Mouse (Mus musculus) forebrain, embryonic 14.5 days (tissue): ENCODE measurements around the gene Gfra1. TPM values are rescaled to one million over a fixed set of nuclear protein-coding genes. Genes with fewer than 3 reads are reported as not detected.
A peak's percentile ranks its signal among the peaks of the same experiment; 100 is the strongest.

Source experiments
- ATAC-seq: fragments of 200-750 bp; cut with Nextera tagmentation; 2 replicates; pipeline ENCODE4 v1.8.0; 2017; ENCODE audit warnings: mild to moderate bottlenecking, moderate library complexity
- DNase-seq: peaks from one replicate; pipeline ENCODE4 v3.0.0-alpha.2; 2015; ENCODE audit warnings: low spot score
- H3K27ac ChIP-seq: fragments of 300-500 bp; sonication (generic); 2 replicates; pipeline ENCODE4 v1.5.1; 2014; ENCODE audit warnings: low read depth, mild to moderate bottlenecking, control low read depth, low read length, moderate library complexity
- H3K27me3 ChIP-seq: fragments of 300-500 bp; sonication (generic); replicated peaks from 2 replicates; pipeline ENCODE4 v1.6.1; 2014; ENCODE audit warnings: low read length, control low read depth, mixed read lengths; ENCODE audit not compliant: control insufficient read depth, insufficient read depth
- H3K36me3 ChIP-seq: fragments of 300-500 bp; sonication (generic); 2 replicates; pipeline ENCODE4 v1.6.1; 2014; ENCODE audit warnings: low read length, control low read depth; ENCODE audit not compliant: control insufficient read depth, insufficient read depth
- H3K4me1 ChIP-seq: fragments of 300-500 bp; sonication (generic); 2 replicates; pipeline ENCODE4 v1.6.1; 2014; ENCODE audit warnings: antibody characterized with exemption, low read length, control low read depth; ENCODE audit not compliant: control insufficient read depth, insufficient read depth
- H3K4me2 ChIP-seq: fragments of 300-500 bp; sonication (generic); 2 replicates; pipeline ENCODE4 v1.6.1; 2014; ENCODE audit warnings: mild to moderate bottlenecking, control low read depth, low read length
- H3K4me3 ChIP-seq: fragments of 300-500 bp; sonication (generic); 2 replicates; pipeline ENCODE4 v1.5.1; 2014; ENCODE audit warnings: low read depth, low read length, control low read depth
- H3K9ac ChIP-seq: fragments of 300-500 bp; sonication (generic); 2 replicates; pipeline ENCODE4 v1.6.1; 2014; ENCODE audit warnings: mild to moderate bottlenecking, low read length, control low read depth, moderate library complexity
- H3K9me3 ChIP-seq: fragments of 300-500 bp; sonication (generic); replicated peaks from 2 replicates; pipeline ENCODE4 v1.6.1; 2016; ENCODE audit warnings: low read length, control low read depth, mixed read lengths; ENCODE audit not compliant: control insufficient read depth
- WGBS: fragments of 180-500 bp; shearing (Covaris S2); extraction: QIAGEN DNeasy Blood & Tissue Kit; methylation state at CpG from one replicate; pipeline ENCODE4 v1.1.7; 2014; 5-methylcytosine and 5-hydroxymethylcytosine counted together
- polyA plus RNA-seq: library from polyadenylated mRNA; unstranded; fragments of >200 nt; fragmentation: Nextera tagmentation; extraction: Ambion mirVana; gene quantifications from 2 replicates; pipeline ENCODE4 v1.2.1, GENCODE M21; 2014

Gfra1 gene
- polyA plus RNA-seq, 1 experiment from 2014 or later: 11.6 TPM

- Histone ChIP-seq H3K4me2 (no peak overlapping the region), H3K27ac (no peak overlapping the region), H3K36me3 (no peaks in the 10 kb centered on the region), H3K4me1 (peaks cover 14% of the 10 kb centered on the region; the same call in 1 of the 2 replicates), H3K27me3 (no peaks in the 10 kb centered on the region), H3K9me3 (peaks cover 5% of the 10 kb centered on the region; the same call in 1 of the 2 replicates), H3K9ac (no peak overlapping the region), H3K4me3 (no peak overlapping the region)
- no peak for DNase-seq
- 81% methylated on average over 2 of the region's 2 CpGs for WGBS
- no peak for ATAC-seq
These were observed 141.9 kb downstream of the Gfra1 start for GRCm38 (mm10) chr19:58313785-58314184.

DNA sequence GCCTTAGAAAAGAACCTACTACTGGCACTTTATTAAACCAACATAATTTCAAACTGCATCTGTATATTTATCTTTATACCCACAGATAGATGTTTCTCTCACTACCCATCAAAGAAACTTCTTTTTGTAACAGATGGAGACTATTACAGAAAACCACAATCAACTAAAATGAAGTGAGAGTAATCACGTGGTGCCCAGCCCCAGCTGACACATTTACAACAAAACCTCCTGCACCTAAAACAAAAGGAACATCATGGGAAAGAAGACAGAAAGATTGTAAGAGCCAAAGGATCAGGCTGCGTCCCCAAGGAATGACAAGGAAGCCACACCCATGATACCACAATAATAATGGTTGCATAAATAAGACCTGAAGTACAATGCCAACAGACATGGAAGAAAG lies 143.2 kb downstream of the Gfra1 start:
- no peak for ATAC-seq
- Histone ChIP-seq H3K4me3 (no peak overlapping the region), H3K9me3 (peaks cover 5% of the 10 kb centered on the region; the same call in 1 of the 2 replicates), H3K4me2 (no peak overlapping the region), H3K27me3 (no peaks in the 10 kb centered on the region), H3K36me3 (no peaks in the 10 kb centered on the region), H3K4me1 (peaks cover 14% of the 10 kb centered on the region; the same call in 1 of the 2 replicates), H3K9ac (no peak overlapping the region), H3K27ac (no peak overlapping the region)
- DNase-seq: no peak
- 73% methylated on average over 2 of the region's 2 CpGs for WGBS

DNA sequence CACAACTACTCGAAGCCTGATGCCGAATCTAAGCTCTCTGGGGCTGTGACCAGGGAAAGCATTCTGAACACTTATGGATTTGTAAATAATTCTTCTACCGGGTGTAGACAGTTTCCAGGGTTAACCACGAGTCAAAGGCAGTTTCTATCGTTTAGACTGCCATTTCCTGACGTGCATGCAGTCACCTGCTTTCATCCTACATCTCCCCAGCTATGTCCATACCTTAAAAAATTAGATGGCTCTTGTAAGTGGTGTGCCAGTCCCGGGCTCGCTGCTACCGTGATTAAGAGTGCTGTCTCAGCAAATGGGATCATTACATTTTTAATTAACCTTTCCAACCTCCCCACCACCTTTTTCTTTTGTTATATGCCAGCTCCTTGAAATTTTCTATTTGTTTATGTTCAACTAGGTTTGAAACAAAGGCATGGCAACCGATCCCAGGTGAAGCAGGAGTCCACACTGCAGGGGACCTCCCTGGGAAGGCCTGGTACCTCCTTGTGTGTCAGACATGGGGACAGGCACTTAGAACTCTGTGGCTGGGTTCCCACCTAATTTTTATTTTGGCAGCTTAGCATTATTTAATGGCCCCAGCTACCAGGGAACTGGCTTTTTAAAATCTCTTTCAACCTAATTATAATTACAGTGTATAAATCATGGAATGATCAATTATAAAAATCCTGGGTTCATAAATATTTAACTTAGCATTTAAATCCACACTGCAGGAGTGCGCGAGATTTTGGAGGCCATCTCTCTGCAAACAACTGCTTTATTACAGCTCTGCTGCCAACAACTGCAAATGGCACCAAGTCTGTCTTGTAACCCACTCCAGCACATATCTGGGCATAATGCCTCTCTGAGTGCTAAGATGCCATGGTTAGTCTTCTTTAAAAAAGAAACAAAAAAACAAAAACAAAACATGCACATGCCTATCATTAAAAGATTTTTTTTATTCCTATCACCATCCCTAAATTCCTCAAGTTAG lies 145.1 kb downstream of the Gfra1 start:
- DNase-seq: peak; percentile 56
- Histone ChIP-seq H3K36me3 (no peaks in the 10 kb centered on the region), H3K9me3 (peaks cover 5% of the 10 kb centered on the region; the same call in 1 of the 2 replicates), H3K4me3 (no peak overlapping the region), H3K9ac (no peak overlapping the region), H3K4me1 (peaks cover 10% of the 10 kb centered on the region; the same call in 1 of the 2 replicates), H3K27me3 (no peaks in the 10 kb centered on the region), H3K27ac (no peak overlapping the region), H3K4me2 (no peak overlapping the region)
- 46% methylated on average over 12 of the region's 12 CpGs for WGBS
- ATAC-seq: no peak

- H3K4me2 ChIP-seq: no peak overlapping the region
- WGBS: 62% methylated on average over 14 of the region's 14 CpGs
- H3K9me3 ChIP-seq: peaks cover 5% of the 10 kb centered on the region; the same call in 1 of the 2 replicates
- DNase-seq (no peak), ATAC-seq (no peak)
- H3K4me3 ChIP-seq: no peak overlapping the region
- H3K27ac ChIP-seq: no peak overlapping the region
- H3K27me3 ChIP-seq: no peaks in the 10 kb centered on the region
- H3K9ac ChIP-seq: no peak overlapping the region
- peaks cover 10% of the 10 kb centered on the region; the same call in 1 of the 2 replicates for H3K4me1 ChIP-seq
- no peaks in the 10 kb centered on the region for H3K36me3 ChIP-seq
These were observed 146.0 kb downstream of the Gfra1 start for GRCm38 (mm10) chr19:58309620-58310275.

- no peak for ATAC-seq
- H3K27ac ChIP-seq: no peak overlapping the region
- no peak overlapping the region for H3K4me2 ChIP-seq
- 90% methylated on average over 7 of the region's 7 CpGs for WGBS
- H3K9ac ChIP-seq: no peak overlapping the region
- DNase-seq: no peak
- no peaks in the 10 kb centered on the region for H3K9me3 ChIP-seq
- no peaks in the 10 kb centered on the region for H3K36me3 ChIP-seq
- no peaks in the 10 kb centered on the region for H3K27me3 ChIP-seq
- no peak overlapping the region for H3K4me3 ChIP-seq
- H3K4me1 ChIP-seq: no peaks in the 10 kb centered on the region
These were observed 154.6 kb downstream of the Gfra1 start for GRCm38 (mm10) chr19:58301105-58301504.

GRCm38 (mm10) chr19:58297926-58298325 lies 157.8 kb downstream of the Gfra1 start:
- H3K36me3 ChIP-seq: no peaks in the 10 kb centered on the region

GRCm38 (mm10) chr19:58296842-58297190 lies 158.9 kb downstream of the Gfra1 start:
- WGBS: 74% methylated on average over 7 of the region's 7 CpGs

More at GRCm38 (mm10) chr19:58297926-58298325, 157.8 kb downstream of the Gfra1 start:
- no peak overlapping the region for H3K27ac ChIP-seq
- ATAC-seq (no peak), DNase-seq (no peak)
- no peak overlapping the region for H3K4me3 ChIP-seq
- no peak overlapping the region for H3K4me2 ChIP-seq
- no peaks in the 10 kb centered on the region for H3K4me1 ChIP-seq
- no peak overlapping the region for H3K9ac ChIP-seq
- WGBS: 90% methylated on average over 2 of the region's 2 CpGs
- H3K27me3 ChIP-seq: no peaks in the 10 kb centered on the region
- no peaks in the 10 kb centered on the region for H3K9me3 ChIP-seq

GRCm38 (mm10) chr19:58295986-58296841 lies 159.5 kb downstream of the Gfra1 start:
- ATAC-seq: no peak
- WGBS: 87% methylated on average over 14 of the region's 14 CpGs
- Histone ChIP-seq H3K4me3 (no peak overlapping the region), H3K27ac (no peak overlapping the region), H3K9me3 (no peaks in the 10 kb centered on the region), H3K36me3 (no peaks in the 10 kb centered on the region), H3K4me2 (no peak overlapping the region), H3K4me1 (no peaks in the 10 kb centered on the region), H3K27me3 (no peaks in the 10 kb centered on the region), H3K9ac (no peak overlapping the region)
- DNase-seq: no peak

More at GRCm38 (mm10) chr19:58296842-58297190, 158.9 kb downstream of the Gfra1 start:
- Histone ChIP-seq H3K9ac (no peak overlapping the region), H3K27ac (no peak overlapping the region), H3K4me1 (no peaks in the 10 kb centered on the region), H3K27me3 (no peaks in the 10 kb centered on the region), H3K9me3 (no peaks in the 10 kb centered on the region), H3K4me2 (no peak overlapping the region), H3K4me3 (no peak overlapping the region), H3K36me3 (no peaks in the 10 kb centered on the region)
- ATAC-seq: no peak
- DNase-seq: no peak
